Mouse (Mus musculus): ENCODE results near the gene Acp7. TPM values are rescaled to one million over a fixed set of nuclear protein-coding genes. Genes with fewer than 3 reads are reported as not detected.

Gene Acp7
- polyA plus RNA-seq, 1 experiment from 2014 or later: 0.31 TPM

DNA sequence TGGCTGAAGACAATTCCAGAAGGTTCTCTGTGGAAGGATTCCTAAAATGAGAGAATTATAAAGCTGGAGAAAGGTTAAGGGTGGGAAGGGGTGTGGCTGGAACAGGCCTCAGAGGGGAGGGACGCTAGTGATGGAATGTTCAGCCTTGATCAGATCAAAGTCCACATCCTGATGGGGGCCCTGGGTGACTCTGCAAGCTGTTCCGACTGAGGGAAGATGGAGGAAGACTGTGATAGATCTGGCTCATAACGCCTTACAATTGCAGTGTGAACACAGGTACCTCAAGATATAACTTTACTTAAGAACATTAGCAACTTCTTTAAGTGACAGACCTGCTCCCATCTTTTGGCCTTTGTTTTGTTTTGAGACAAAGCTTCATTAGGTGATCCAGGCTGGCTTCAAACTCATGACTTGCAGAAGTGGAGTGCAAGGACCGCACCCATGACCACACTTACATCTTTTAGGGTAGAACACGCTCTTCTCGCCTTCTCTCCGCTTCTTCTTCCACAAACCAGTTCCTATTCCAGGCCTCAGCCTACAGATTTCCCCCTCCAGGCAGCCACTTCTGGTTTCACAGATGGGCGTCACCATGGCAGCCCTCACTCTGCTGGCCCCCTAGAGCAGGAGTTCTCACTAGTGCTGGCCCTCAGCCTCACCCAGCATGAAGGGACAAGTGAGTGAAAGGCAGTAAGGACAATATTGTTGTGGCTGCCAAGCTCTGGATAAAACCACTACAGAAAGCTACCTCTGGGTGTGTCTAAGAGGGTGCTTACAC, 47.4 kb downstream of the Acp7 start:
- H3K27me3 ChIP-seq (replicated peaks; ENCODE audit: control insufficient read depth, insufficient read depth, low read length): no peaks in the 10 kb centered on the region
- no peak overlapping the region for H3K4me3 ChIP-seq (ENCODE audit: low read length)
- H3K36me3 ChIP-seq (ENCODE audit: control insufficient read depth, insufficient read depth, low read length): no peaks in the 10 kb centered on the region
- H3K4me1 ChIP-seq (ENCODE audit: control insufficient read depth, insufficient read depth, low read depth, low read length): peaks cover 35% of the 10 kb centered on the region
- no peak overlapping the region for H3K27ac ChIP-seq (ENCODE audit: low read depth, low read length)
- H3K9me3 ChIP-seq (ENCODE audit: control insufficient read depth, low read length): no peaks in the 10 kb centered on the region
- H3K9ac ChIP-seq (ENCODE audit: low read depth, low read length): no peak overlapping the region
- no peak overlapping the region for H3K4me2 ChIP-seq (ENCODE audit: low read length)
- no peak for ATAC-seq
- WGBS: 81% methylated on average over 8 of the region's 8 CpGs

- no peak overlapping the region for H3K4me2 ChIP-seq (ENCODE audit: low read length)
- no peak overlapping the region for H3K27ac ChIP-seq (ENCODE audit: low read depth, low read length)
- H3K36me3 ChIP-seq (ENCODE audit: control insufficient read depth, insufficient read depth, low read length): no peaks in the 10 kb centered on the region
- H3K9ac ChIP-seq (ENCODE audit: low read depth, low read length): no peak overlapping the region
- no peaks in the 10 kb centered on the region for H3K27me3 ChIP-seq (replicated peaks; ENCODE audit: control insufficient read depth, insufficient read depth, low read length)
- 78% methylated on average over 11 of the region's 11 CpGs for WGBS
- H3K4me1 ChIP-seq (ENCODE audit: control insufficient read depth, insufficient read depth, low read depth, low read length): peaks cover 30% of the 10 kb centered on the region
- no peak overlapping the region for H3K4me3 ChIP-seq (ENCODE audit: low read length)
- no peak for ATAC-seq
- no peaks in the 10 kb centered on the region for H3K9me3 ChIP-seq (ENCODE audit: control insufficient read depth, low read length)
Observed at GRCm38 (mm10) chr7:28582841-28583240, 48.3 kb downstream of the Acp7 start.

- H3K36me3 ChIP-seq (ENCODE audit: control insufficient read depth, insufficient read depth, low read length): no peaks in the 10 kb centered on the region
- no peak overlapping the region for H3K27ac ChIP-seq (ENCODE audit: low read depth, low read length)
- no peak overlapping the region for H3K4me2 ChIP-seq (ENCODE audit: low read length)
- ATAC-seq: no peak
- H3K27me3 ChIP-seq (replicated peaks; ENCODE audit: control insufficient read depth, insufficient read depth, low read length): no peaks in the 10 kb centered on the region
- no peak overlapping the region for H3K4me3 ChIP-seq (ENCODE audit: low read length)
- no peak overlapping the region for H3K9ac ChIP-seq (ENCODE audit: low read depth, low read length)
- H3K9me3 ChIP-seq (ENCODE audit: control insufficient read depth, low read length): no peaks in the 10 kb centered on the region
- 91% methylated on average over 4 of the region's 4 CpGs for WGBS
- H3K4me1 ChIP-seq (ENCODE audit: control insufficient read depth, insufficient read depth, low read depth, low read length): peaks cover 26% of the 10 kb centered on the region
Observed at GRCm38 (mm10) chr7:28581721-28582120, 49.4 kb downstream of the Acp7 start.

DNA sequence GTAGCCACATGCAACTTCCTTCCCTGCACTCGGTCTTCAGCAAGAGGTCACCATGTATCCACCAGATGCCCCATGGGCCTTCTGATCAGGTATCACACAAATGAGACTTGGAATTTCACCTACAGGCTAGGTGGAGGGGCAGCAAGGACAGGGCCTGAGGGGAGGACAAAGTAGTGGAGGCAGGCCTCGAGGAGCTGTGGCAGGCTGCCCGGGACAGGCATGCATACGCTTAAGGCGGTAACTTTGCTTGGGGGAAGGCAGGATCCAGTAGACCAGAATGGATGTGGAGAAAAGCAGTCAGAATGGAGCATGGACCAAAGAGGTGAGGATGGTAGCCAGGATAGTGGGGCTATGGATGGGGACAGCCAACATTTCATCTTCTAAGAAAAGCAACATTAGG, 51.3 kb downstream of the Acp7 start:
- Histone ChIP-seq H3K9ac (ENCODE audit: low read depth, low read length) (no peak overlapping the region), H3K4me2 (ENCODE audit: low read length) (no peak overlapping the region), H3K9me3 (ENCODE audit: control insufficient read depth, low read length) (no peaks in the 10 kb centered on the region), H3K27me3 (replicated peaks; ENCODE audit: control insufficient read depth, insufficient read depth, low read length) (no peaks in the 10 kb centered on the region), H3K27ac (ENCODE audit: low read depth, low read length) (no peak overlapping the region), H3K4me1 (ENCODE audit: control insufficient read depth, insufficient read depth, low read depth, low read length) (peaks cover 20% of the 10 kb centered on the region), H3K4me3 (ENCODE audit: low read length) (no peak overlapping the region), H3K36me3 (ENCODE audit: control insufficient read depth, insufficient read depth, low read length) (no peaks in the 10 kb centered on the region)
- WGBS: 69% methylated on average over 5 of the region's 5 CpGs
- ATAC-seq: no peak

DNA sequence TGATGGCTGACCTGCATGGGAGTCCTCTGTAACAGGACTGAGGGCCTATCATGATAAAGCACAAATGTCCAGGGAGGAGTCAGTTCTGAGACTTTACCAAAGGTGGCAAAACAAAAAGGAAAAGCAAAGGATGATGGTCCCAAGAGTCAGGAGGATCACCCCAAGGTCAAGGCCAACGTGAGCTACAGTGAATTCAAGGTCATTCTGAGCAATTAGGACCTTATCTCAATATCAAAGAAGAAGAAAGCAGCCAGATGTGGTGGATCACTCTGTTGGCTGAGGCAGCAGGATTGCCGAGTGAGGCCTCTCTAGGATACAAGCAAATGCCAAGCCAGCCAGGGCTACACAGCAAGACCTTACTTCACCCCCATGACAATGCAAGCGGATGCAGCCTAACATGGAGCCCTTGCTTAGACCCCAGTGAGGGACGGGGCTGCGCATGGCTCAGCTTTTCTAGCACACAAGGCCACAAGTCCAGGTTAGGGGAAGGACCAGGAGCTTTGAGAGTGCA, 52.5 kb downstream of the Acp7 start:
- no peak overlapping the region for H3K4me2 ChIP-seq (ENCODE audit: low read length)
- H3K4me3 ChIP-seq (ENCODE audit: low read length): no peak overlapping the region
- no peak for ATAC-seq
- peaks cover 12% of the 10 kb centered on the region for H3K4me1 ChIP-seq (ENCODE audit: control insufficient read depth, insufficient read depth, low read depth, low read length)
- no peak overlapping the region for H3K27ac ChIP-seq (ENCODE audit: low read depth, low read length)
- H3K36me3 ChIP-seq (ENCODE audit: control insufficient read depth, insufficient read depth, low read length): no peaks in the 10 kb centered on the region
- H3K9ac ChIP-seq (ENCODE audit: low read depth, low read length): no peak overlapping the region
- WGBS: 82% methylated on average over 5 of the region's 5 CpGs
- H3K27me3 ChIP-seq (replicated peaks; ENCODE audit: control insufficient read depth, insufficient read depth, low read length): no peaks in the 10 kb centered on the region
- no peaks in the 10 kb centered on the region for H3K9me3 ChIP-seq (ENCODE audit: control insufficient read depth, low read length)

- no peak for ATAC-seq
- Histone ChIP-seq H3K4me2 (ENCODE audit: low read length) (no peak overlapping the region), H3K27ac (ENCODE audit: low read depth, low read length) (no peak overlapping the region), H3K4me1 (ENCODE audit: control insufficient read depth, insufficient read depth, low read depth, low read length) (peaks cover 10% of the 10 kb centered on the region), H3K9me3 (ENCODE audit: control insufficient read depth, low read length) (no peaks in the 10 kb centered on the region), H3K4me3 (ENCODE audit: low read length) (no peak overlapping the region), H3K36me3 (ENCODE audit: control insufficient read depth, insufficient read depth, low read length) (no peaks in the 10 kb centered on the region), H3K27me3 (replicated peaks; ENCODE audit: control insufficient read depth, insufficient read depth, low read length) (no peaks in the 10 kb centered on the region), H3K9ac (ENCODE audit: low read depth, low read length) (no peak overlapping the region)
- WGBS: 84% methylated on average over 9 of the region's 9 CpGs
Observed at GRCm38 (mm10) chr7:28577826-28578542, 53.1 kb downstream of the Acp7 start.

- Histone ChIP-seq H3K27me3 (replicated peaks; ENCODE audit: control insufficient read depth, insufficient read depth, low read length) (no peaks in the 10 kb centered on the region), H3K4me1 (ENCODE audit: control insufficient read depth, insufficient read depth, low read depth, low read length) (peaks cover 8% of the 10 kb centered on the region), H3K36me3 (ENCODE audit: control insufficient read depth, insufficient read depth, low read length) (no peaks in the 10 kb centered on the region), H3K27ac (ENCODE audit: low read depth, low read length) (no peak overlapping the region), H3K4me2 (ENCODE audit: low read length) (no peak overlapping the region), H3K9me3 (ENCODE audit: control insufficient read depth, low read length) (no peaks in the 10 kb centered on the region), H3K4me3 (ENCODE audit: low read length) (no peak overlapping the region), H3K9ac (ENCODE audit: low read depth, low read length) (no peak overlapping the region)
- 76% methylated on average over 5 of the region's 5 CpGs for WGBS
- peak; percentile 79 for ATAC-seq
Observed at GRCm38 (mm10) chr7:28576271-28576914, 54.7 kb downstream of the Acp7 start.

DNA sequence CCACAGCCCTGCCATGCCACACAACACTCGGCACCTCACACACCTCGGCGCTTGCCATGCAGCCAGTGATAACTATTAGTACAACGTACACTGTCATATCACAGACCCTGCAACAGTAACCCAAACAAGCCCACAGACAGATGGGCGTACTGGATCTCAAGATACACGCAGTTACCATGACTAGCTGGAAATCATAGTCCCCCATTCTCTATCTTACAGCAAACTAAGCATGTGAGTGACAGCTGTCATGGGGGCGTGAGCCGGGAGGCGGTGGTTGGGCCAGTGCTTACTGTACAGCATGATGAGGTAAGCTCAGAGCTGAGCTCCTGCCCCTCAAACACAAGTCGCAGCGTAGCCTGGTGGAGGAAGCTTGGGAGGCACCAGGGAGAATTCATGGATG, 55.5 kb downstream of the Acp7 start:
- ATAC-seq: no peak
- Histone ChIP-seq H3K27me3 (replicated peaks; ENCODE audit: control insufficient read depth, insufficient read depth, low read length) (no peaks in the 10 kb centered on the region), H3K4me3 (ENCODE audit: low read length) (no peak overlapping the region), H3K9me3 (ENCODE audit: control insufficient read depth, low read length) (no peaks in the 10 kb centered on the region), H3K4me2 (ENCODE audit: low read length) (no peak overlapping the region), H3K27ac (ENCODE audit: low read depth, low read length) (no peak overlapping the region), H3K9ac (ENCODE audit: low read depth, low read length) (no peak overlapping the region), H3K36me3 (ENCODE audit: control insufficient read depth, insufficient read depth, low read length) (no peaks in the 10 kb centered on the region), H3K4me1 (ENCODE audit: control insufficient read depth, insufficient read depth, low read depth, low read length) (peaks cover 16% of the 10 kb centered on the region)
- 93% methylated on average over 11 of the region's 11 CpGs for WGBS

DNA sequence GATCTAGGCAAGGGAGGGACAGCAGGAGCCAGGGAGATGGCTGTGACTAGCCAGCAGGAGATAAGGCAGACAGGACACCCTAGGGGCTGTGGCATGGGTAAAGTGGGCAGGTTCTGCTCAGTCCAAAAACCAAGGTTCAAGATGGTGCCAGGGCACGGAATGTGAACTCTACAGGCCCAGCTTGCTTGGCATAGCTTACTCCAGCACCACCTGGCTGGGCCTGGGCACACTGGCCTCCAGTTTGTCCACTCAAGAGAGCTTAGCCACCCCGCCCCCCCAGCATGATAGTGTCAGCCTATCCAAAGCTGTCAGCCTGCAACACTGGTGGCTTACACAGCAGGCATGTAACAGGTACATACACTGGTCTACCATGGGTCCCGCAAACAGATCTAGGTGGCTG, 57.9 kb downstream of the Acp7 start:
- 94% methylated on average over 3 of the region's 3 CpGs for WGBS
- H3K4me1 ChIP-seq (ENCODE audit: control insufficient read depth, insufficient read depth, low read depth, low read length): peaks cover 23% of the 10 kb centered on the region
- H3K4me2 ChIP-seq (ENCODE audit: low read length): no peak overlapping the region
- H3K9me3 ChIP-seq (ENCODE audit: control insufficient read depth, low read length): no peaks in the 10 kb centered on the region
- H3K9ac ChIP-seq (ENCODE audit: low read depth, low read length): no peak overlapping the region
- no peak for ATAC-seq
- H3K27ac ChIP-seq (ENCODE audit: low read depth, low read length): no peak overlapping the region
- no peaks in the 10 kb centered on the region for H3K36me3 ChIP-seq (ENCODE audit: control insufficient read depth, insufficient read depth, low read length)
- H3K4me3 ChIP-seq (ENCODE audit: low read length): no peak overlapping the region
- no peaks in the 10 kb centered on the region for H3K27me3 ChIP-seq (replicated peaks; ENCODE audit: control insufficient read depth, insufficient read depth, low read length)

All from hindbrain, embryonic 16.5 days (tissue).